Mouse (Mus musculus) C2C12 (cell line): ENCODE measurements around the gene Hecw2.

Experiments
- CEBPB ChIP-seq: IDR thresholded peaks from one replicate; pipeline ENCODE4 v1.6.1; 2011; ENCODE audit warnings: low read depth, mild to moderate bottlenecking, control low read depth, moderate library complexity
- CTCF ChIP-seq: IDR thresholded peaks from one replicate; pipeline ENCODE4 v1.5.1; 2011; ENCODE audit not compliant: control insufficient read depth, insufficient read depth, insufficient read length
- FOSL1 ChIP-seq: IDR thresholded peaks from one replicate; pipeline ENCODE4 v1.8.0; 2011; ENCODE audit warnings: mild to moderate bottlenecking, low read length; ENCODE audit not compliant: poor library complexity, insufficient read depth, severe bottlenecking
- MAX ChIP-seq: IDR thresholded peaks from one replicate; pipeline ENCODE4 v1.6.1; 2011; ENCODE audit warnings: mild to moderate bottlenecking, control low read depth
- MYOD1 ChIP-seq: IDR thresholded peaks from one replicate; pipeline ENCODE4 v1.6.1; 2011; ENCODE audit warnings: low read depth; ENCODE audit not compliant: control insufficient read depth, insufficient read length
- MYOG ChIP-seq: IDR thresholded peaks from one replicate; pipeline ENCODE4 v1.6.1; 2011; ENCODE audit not compliant: control insufficient read depth, insufficient read length; ENCODE audit errors: extremely low read depth
- USF1 ChIP-seq: IDR thresholded peaks from one replicate; pipeline ENCODE4 v1.6.1; 2011; ENCODE audit warnings: low read depth, mild to moderate bottlenecking, control low read depth, moderate library complexity

- TF ChIP-seq CTCF (no peak), MAX (no peak), MYOG (no peak), MYOD1 (no peak), USF1 (no peak), FOSL1 (no peak), CEBPB (no peak)
Measured at GRCm38 (mm10) chr1:53906175-53906574, 288.8 kb downstream of the Hecw2 start.
